Mouse (Mus musculus) forebrain, embryonic 15.5 days (tissue): ENCODE measurements at regions not wholly inside any gene's neighbourhood (a gene's known extent, or its start where the extent isn't known, plus 50 kb on each side); places are given as distances from the start of the nearest gene placed in this dataset.

Source experiments
- ATAC-seq: fragments of 200-750 bp; cut with Nextera tagmentation; replicated peaks from 2 replicates; pipeline ENCODE4 v1.8.0; 2017; ENCODE audit warnings: mild to moderate bottlenecking, moderate TSS enrichment, moderate library complexity
- H3K27ac ChIP-seq: fragments of 300-500 bp; sonication (generic); replicated peaks from 2 replicates; pipeline ENCODE4 v1.5.1; 2015; ENCODE audit warnings: mild to moderate bottlenecking, inconsistent platforms
- H3K27me3 ChIP-seq: fragments of 300-500 bp; sonication (generic); 2 replicates; pipeline ENCODE4 v1.6.1; 2015; ENCODE audit warnings: inconsistent platforms
- H3K36me3 ChIP-seq: fragments of 300-500 bp; sonication (generic); 2 replicates; pipeline ENCODE4 v1.6.1; 2015; ENCODE audit warnings: mild to moderate bottlenecking, inconsistent platforms
- H3K4me1 ChIP-seq: fragments of 300-500 bp; sonication (generic); 2 replicates; pipeline ENCODE4 v1.6.1; 2015; ENCODE audit warnings: inconsistent platforms
- H3K4me2 ChIP-seq: fragments of 300-500 bp; sonication (generic); replicated peaks from 2 replicates; pipeline ENCODE4 v1.6.1; 2015; ENCODE audit warnings: mild to moderate bottlenecking, inconsistent platforms
- H3K4me3 ChIP-seq: fragments of 300-500 bp; sonication (generic); 2 replicates; pipeline ENCODE4 v1.5.1; 2015; ENCODE audit warnings: mild to moderate bottlenecking, inconsistent platforms
- H3K9ac ChIP-seq: fragments of 300-500 bp; sonication (generic); replicated peaks from 2 replicates; pipeline ENCODE4 v1.6.1; 2015; ENCODE audit warnings: mild to moderate bottlenecking, inconsistent platforms
- H3K9me3 ChIP-seq: fragments of 300-500 bp; sonication (generic); 2 replicates; pipeline ENCODE4 v1.6.1; 2016; ENCODE audit warnings: inconsistent platforms
- WGBS: fragments of 180-500 bp; shearing (Covaris S2); methylation state at CpG from one replicate; pipeline ENCODE4 v1.1.7; 2015; ENCODE audit warnings: mixed read lengths; 5-methylcytosine and 5-hydroxymethylcytosine counted together

DNA sequence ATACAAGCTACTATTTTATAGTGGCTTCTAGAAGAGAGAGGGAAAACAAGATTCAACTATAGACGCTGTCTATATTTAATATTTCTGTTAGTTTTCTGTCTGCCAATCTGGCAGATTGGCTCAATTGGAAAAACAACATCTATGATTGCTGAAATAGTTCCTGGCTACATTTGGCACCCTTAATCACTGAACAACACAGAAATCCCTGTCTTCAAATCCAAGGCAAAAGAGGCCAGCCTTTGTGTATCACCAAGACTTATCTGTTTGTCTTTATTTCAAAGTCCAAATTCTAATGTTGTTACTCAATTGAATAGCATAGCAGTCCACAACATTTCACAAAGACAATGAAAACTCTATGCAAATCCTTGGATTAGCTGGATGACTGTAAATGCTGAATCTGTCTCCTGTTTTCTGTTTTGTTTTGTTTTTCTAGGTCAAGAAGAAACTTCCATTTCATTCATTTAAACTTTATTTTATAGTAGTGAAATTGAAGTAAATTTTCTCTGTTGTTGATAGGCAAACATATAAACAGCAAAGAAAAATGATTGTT, 265.1 kb upstream of the Gm9747 start:
- H3K4me1 ChIP-seq: peaks cover 13% of the 10 kb centered on the region
- H3K27me3 ChIP-seq: no peaks in the 10 kb centered on the region
- WGBS: 33% methylated on average over 1 of the region's 1 CpGs
- H3K4me3 ChIP-seq: no peak overlapping the region
- H3K36me3 ChIP-seq: no peaks in the 10 kb centered on the region
- ATAC-seq: no peak
- H3K9ac ChIP-seq: no peak overlapping the region
- no peak overlapping the region for H3K4me2 ChIP-seq
- no peaks in the 10 kb centered on the region for H3K9me3 ChIP-seq
- peak overlapping the region; percentile 23; the same call in 1 of the 2 replicates for H3K27ac ChIP-seq

DNA sequence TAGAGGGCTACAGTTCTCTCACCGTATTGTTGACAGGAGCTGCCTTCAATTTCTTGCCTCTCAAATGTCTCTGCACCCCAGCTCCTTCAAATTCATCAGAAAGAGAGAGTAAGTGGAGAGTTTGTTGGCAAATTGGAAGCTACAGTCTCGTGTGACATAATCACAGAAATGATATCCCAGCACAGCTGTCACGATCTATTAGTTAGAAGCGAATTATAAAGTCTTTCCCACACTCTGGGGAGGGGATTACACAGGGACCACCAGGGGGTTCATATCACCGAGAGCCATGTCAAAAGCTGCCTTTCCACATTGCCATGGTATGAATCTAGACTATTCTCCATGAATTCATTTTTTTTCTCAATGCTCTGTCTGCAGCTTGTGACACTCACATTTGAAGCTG, 260.3 kb upstream of the Gm9747 start:
- peaks cover 7% of the 10 kb centered on the region; the same call in 1 of the 2 replicates for H3K4me1 ChIP-seq
- H3K9me3 ChIP-seq: no peaks in the 10 kb centered on the region
- WGBS: 81% methylated on average over 5 of the region's 5 CpGs
- H3K9ac ChIP-seq: no peak overlapping the region
- no peak for ATAC-seq
- H3K27me3 ChIP-seq: no peaks in the 10 kb centered on the region
- no peaks in the 10 kb centered on the region for H3K36me3 ChIP-seq
- no peak overlapping the region for H3K27ac ChIP-seq
- H3K4me3 ChIP-seq: no peak overlapping the region
- H3K4me2 ChIP-seq: no peak overlapping the region

DNA sequence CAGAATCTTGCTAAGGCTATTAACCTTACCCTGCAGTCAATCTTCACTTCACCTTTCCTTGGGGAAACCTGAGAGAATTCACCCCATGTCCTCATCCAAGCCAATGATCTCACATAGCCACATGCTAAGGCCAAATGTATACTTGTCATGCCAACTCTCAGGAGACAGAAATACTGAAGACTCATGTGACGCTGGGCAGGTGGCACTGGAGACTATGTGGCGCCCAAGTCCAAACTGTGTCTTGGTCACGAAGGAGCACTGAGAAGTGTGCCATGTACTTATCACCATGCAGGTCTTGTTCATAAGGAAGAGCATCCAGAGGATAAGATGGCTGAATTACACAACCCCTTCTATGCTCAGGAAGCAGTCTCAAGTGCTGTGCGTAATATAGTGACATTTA, 259.4 kb upstream of the Gm9747 start:
- Histone ChIP-seq H3K9ac (no peak overlapping the region), H3K9me3 (no peaks in the 10 kb centered on the region), H3K4me3 (no peak overlapping the region), H3K4me1 (no peaks in the 10 kb centered on the region), H3K27ac (no peak overlapping the region), H3K4me2 (no peak overlapping the region), H3K27me3 (no peaks in the 10 kb centered on the region), H3K36me3 (no peaks in the 10 kb centered on the region)
- 95% methylated on average over 4 of the region's 4 CpGs for WGBS
- no peak for ATAC-seq

DNA sequence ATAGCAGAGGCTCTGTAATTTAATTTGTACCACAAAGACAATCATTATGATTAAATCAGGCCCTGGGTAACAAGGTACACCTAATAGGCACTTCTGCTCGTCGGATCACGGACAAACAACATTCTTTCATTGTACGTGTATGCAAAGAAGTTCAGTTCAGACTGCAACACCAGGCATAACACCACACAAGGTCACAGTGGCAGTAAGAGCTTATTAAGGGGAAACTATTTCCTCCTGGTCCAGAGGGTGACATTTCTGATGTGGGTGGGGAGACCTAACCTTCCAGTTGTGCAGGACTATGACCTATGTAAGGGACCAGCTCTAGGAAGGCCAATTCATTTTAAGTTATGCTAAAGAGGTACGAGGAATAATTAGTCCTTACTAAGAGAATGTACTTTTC, 225.0 kb upstream of the Gm9747 start:
- WGBS: 43% methylated on average over 5 of the region's 5 CpGs
- H3K9ac ChIP-seq: no peak overlapping the region

DNA sequence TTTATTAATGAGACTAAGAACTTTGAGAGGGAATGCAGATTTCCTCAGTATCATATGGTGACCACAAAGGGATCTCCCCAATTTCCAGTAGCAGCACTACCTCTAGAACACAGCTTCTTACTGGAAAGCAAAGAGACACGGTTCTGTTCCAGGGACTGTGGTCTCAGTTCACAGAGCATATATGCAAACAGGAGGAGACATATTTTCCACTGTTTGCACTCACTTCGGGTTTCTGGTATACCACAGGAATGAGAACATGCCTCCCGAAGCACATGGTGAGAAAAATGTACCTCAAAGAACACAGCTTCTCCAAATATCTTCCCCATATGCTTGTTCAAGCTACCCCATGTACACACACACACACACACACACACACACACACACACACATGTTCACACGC, 224.1 kb upstream of the Gm9747 start:
- H3K27me3 ChIP-seq: no peaks in the 10 kb centered on the region
- no peak overlapping the region for H3K4me2 ChIP-seq
- H3K27ac ChIP-seq: no peak overlapping the region
- H3K36me3 ChIP-seq: no peaks in the 10 kb centered on the region
- H3K9me3 ChIP-seq: no peaks in the 10 kb centered on the region
- no peak for ATAC-seq
- no peak overlapping the region for H3K9ac ChIP-seq
- H3K4me1 ChIP-seq: no peaks in the 10 kb centered on the region
- H3K4me3 ChIP-seq: no peak overlapping the region
- 85% methylated on average over 4 of the region's 4 CpGs for WGBS

More for the DNA sequence above, 225.0 kb upstream of the Gm9747 start:
- H3K4me1 ChIP-seq: no peaks in the 10 kb centered on the region
- no peaks in the 10 kb centered on the region for H3K9me3 ChIP-seq
- H3K27ac ChIP-seq: no peak overlapping the region
- no peaks in the 10 kb centered on the region for H3K36me3 ChIP-seq
- no peak overlapping the region for H3K4me2 ChIP-seq
- H3K4me3 ChIP-seq: no peak overlapping the region
- ATAC-seq: no peak
- H3K27me3 ChIP-seq: no peaks in the 10 kb centered on the region

DNA sequence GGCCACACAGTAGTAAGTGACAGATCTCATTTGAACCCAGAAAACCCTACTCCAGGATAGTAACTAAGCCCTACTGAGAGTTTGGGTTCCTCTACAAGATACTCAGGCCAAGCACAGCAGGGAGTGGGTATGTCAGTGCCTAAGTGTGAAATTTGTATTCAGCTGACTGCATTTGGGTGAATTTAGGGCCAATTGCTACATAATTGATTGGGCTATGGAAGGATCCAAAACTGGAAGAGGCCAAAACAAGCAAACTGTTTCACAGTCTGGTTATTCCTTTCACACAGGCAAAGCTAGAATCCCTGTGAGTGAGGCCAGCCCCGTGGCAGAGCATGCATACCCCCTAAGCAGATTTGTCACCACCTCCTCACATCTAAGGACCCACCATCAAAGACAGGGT, 221.9 kb upstream of the Gm9747 start:
- WGBS: 44% methylated on average over 1 of the region's 1 CpGs
- H3K9ac ChIP-seq: no peak overlapping the region
- no peaks in the 10 kb centered on the region for H3K27me3 ChIP-seq
- H3K27ac ChIP-seq: no peak overlapping the region
- ATAC-seq: no peak
- H3K4me2 ChIP-seq: no peak overlapping the region
- H3K9me3 ChIP-seq: no peaks in the 10 kb centered on the region
- H3K36me3 ChIP-seq: no peaks in the 10 kb centered on the region
- H3K4me3 ChIP-seq: no peak overlapping the region
- no peaks in the 10 kb centered on the region for H3K4me1 ChIP-seq

DNA sequence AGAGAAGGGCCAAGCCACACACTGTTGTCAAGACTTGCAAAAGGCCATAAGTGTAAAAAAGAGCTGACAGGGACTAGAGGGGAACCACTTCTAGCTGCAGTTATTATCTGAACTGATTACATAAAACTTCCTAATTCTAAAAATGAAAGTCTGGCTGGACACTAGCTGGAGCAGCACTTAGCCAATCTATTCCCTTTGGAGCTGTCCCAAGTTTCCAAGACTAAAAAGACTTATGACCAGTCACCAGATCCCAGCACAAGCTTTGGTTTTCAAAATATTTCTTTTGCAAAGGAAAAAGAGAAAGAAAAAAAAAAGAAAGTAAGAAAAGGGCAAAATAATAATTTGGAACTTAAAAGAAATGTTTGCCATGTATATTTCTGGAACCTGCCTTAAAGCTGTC, 217.6 kb upstream of the Gm9747 start:
- Histone ChIP-seq H3K9me3 (no peaks in the 10 kb centered on the region), H3K4me3 (no peak overlapping the region), H3K36me3 (no peaks in the 10 kb centered on the region), H3K27ac (no peak overlapping the region), H3K4me1 (no peaks in the 10 kb centered on the region), H3K4me2 (no peak overlapping the region), H3K27me3 (no peaks in the 10 kb centered on the region), H3K9ac (no peak overlapping the region)
- ATAC-seq: no peak

DNA sequence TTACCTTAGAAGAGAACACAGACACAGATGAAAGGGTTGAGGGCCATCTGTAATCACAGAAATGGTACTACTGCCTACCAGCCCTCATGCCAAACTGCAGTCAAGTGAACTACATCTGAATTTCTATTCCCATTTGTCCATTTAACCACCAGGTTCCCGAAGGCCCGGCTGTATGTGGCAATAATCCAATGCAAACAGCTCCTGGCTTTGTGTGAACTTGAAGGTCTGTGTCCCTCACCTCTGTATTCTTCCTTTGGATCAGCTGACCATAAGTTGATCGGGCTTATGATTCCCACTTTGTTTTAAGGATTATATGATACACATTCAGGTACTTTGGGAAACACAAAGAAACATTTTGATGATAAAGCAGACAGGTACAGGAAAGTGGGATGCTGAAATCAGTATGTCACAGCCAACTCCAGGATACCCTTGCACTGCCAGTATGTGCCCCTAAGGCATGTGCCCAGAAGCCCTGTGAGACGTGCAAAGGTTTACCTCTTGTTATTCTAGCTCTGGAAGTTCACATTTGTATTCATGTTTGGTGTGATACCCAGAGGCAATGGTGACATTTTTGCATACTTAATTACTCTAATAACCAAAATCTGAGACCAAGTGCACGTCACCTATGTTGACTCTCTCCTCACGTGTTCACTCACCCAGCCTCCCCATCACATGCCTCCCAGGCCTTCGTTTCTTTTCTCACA, 214.1 kb upstream of the Gm9747 start:
- no peaks in the 10 kb centered on the region for H3K36me3 ChIP-seq
- H3K27me3 ChIP-seq: no peaks in the 10 kb centered on the region
- H3K4me2 ChIP-seq: no peak overlapping the region
- 0 out of 2 replicates have a peak, but pooled peaks have one; percentile 19 for ATAC-seq
- no peak overlapping the region for H3K9ac ChIP-seq
- whole genome bisulfite sequencing: 58% methylated on average over 7 of the region's 7 CpGs
- H3K9me3 ChIP-seq: no peaks in the 10 kb centered on the region
- no peak overlapping the region for H3K4me3 ChIP-seq
- no peaks in the 10 kb centered on the region for H3K4me1 ChIP-seq
- H3K27ac ChIP-seq: no peak overlapping the region

DNA sequence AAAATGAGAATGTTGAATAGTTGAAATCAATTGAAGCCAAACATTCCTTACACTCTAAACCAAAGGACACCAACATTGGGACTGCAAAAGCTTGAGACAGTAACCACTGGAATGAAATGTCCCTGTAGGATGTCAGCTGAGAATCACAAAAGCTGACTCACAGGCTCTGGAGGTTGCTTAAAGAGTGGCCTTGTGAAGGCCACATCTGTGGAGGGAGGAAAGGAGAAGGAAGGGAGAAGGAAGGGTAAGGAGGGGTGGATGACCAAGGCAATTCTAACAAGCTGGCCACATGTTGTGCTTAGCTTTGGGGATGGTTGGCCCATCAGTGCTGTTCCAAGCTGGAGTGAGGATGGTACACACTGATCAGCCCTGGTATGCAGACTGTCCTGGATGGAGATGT, 205.2 kb upstream of the Gm9747 start:
- ATAC-seq: no peak
- no peak overlapping the region for H3K4me2 ChIP-seq
- no peaks in the 10 kb centered on the region for H3K4me1 ChIP-seq
- no peaks in the 10 kb centered on the region for H3K27me3 ChIP-seq
- H3K36me3 ChIP-seq: no peaks in the 10 kb centered on the region
- no peaks in the 10 kb centered on the region for H3K9me3 ChIP-seq
- H3K9ac ChIP-seq: no peak overlapping the region
- H3K4me3 ChIP-seq: no peak overlapping the region
- no peak overlapping the region for H3K27ac ChIP-seq

DNA sequence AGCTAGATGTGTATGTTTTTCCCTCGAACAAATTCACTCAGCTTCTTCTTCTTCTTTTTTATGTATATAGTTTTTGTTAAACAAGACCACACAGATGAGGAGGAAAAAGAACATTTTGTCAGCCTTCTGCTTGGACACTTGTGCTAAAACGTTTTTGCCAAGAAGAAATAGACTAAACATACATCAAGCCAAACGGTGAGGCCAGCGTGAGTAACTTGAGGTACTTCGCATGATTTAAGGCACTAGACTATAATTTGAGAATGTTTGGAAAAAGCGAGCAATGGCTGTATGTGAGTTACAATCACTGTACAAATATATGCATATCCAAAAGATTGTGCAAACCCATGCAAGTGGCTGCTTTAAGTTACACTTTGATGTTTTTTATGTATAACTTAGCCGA, 201.8 kb upstream of the Gm9747 start:
- Histone ChIP-seq H3K36me3 (no peaks in the 10 kb centered on the region), H3K4me2 (no peak overlapping the region), H3K27me3 (no peaks in the 10 kb centered on the region), H3K9ac (no peak overlapping the region), H3K27ac (no peak overlapping the region), H3K9me3 (no peaks in the 10 kb centered on the region), H3K4me1 (no peaks in the 10 kb centered on the region), H3K4me3 (no peak overlapping the region)
- WGBS: 78% methylated on average over 7 of the region's 7 CpGs
- no peak for ATAC-seq

DNA sequence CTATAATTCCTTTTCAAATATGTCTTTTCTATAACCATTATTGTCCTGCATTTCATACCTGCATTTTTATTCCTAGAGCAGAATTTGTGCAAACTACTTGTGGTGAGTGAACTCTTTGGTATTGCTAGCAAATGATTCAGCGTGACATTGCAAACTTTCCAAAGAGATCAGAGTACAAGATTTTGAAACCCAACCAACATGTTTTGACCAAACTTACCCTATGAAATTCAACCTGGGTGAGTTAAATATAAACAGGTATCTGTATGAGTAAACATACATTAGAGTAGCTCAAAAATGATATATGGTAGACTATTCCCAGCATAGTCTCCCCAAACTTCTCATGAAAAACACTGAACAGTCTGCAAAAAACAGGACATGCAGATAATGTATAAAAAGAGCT, 200.5 kb upstream of the Gm9747 start:
- ATAC-seq: no peak
- no peak overlapping the region for H3K4me3 ChIP-seq
- WGBS: 100% methylated on average over 1 of the region's 1 CpGs
- no peaks in the 10 kb centered on the region for H3K27me3 ChIP-seq
- H3K9ac ChIP-seq: no peak overlapping the region
- no peak overlapping the region for H3K27ac ChIP-seq
- no peaks in the 10 kb centered on the region for H3K9me3 ChIP-seq
- H3K36me3 ChIP-seq: no peaks in the 10 kb centered on the region
- no peaks in the 10 kb centered on the region for H3K4me1 ChIP-seq
- no peak overlapping the region for H3K4me2 ChIP-seq

DNA sequence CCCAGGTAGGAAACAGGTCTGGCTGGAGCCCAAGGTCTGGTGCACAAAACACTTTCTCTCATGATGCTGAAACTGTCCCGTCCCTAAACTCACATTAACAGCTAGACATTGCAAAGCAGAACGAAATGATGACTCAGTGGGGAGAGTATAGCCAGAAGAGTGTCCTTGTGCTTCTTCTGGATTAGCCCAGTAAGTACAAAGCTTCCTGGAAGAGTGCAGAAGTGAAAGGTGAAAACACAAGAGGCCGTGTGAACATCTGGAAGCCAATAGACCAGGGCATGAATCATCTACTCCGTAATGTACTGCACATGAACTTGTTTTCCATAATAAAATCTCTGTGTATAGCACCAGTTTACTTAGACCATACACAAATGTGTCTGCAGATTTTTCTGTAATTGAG, 194.7 kb upstream of the Gm9747 start:
- no peaks in the 10 kb centered on the region for H3K4me1 ChIP-seq
- H3K9ac ChIP-seq: no peak overlapping the region
- H3K27ac ChIP-seq: no peak overlapping the region
- no peaks in the 10 kb centered on the region for H3K27me3 ChIP-seq
- H3K4me3 ChIP-seq: no peak overlapping the region
- no peak overlapping the region for H3K4me2 ChIP-seq
- no peak for ATAC-seq
- no peaks in the 10 kb centered on the region for H3K36me3 ChIP-seq
- 89% methylated on average over 4 of the region's 4 CpGs for WGBS
- no peaks in the 10 kb centered on the region for H3K9me3 ChIP-seq

DNA sequence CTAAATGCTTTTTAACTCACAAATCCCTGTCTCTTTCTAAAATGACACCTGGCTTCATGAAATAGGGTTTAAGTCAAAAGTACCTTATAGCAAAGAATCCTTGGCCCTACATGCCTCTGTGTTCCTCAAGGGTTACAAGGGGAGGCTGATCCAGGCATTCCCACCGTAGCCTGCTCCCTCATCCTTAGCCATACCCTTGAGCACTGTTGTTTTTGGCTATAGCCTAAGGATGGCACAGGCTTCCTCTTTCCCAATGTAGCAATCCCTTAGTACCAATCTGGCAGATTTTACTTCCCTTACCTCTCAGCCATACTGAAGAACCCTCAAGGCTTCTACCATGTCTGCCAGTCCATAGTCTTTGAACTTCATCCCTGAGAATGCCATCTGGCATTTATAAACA, 194.2 kb upstream of the Gm9747 start:
- Histone ChIP-seq H3K27ac (no peak overlapping the region), H3K27me3 (no peaks in the 10 kb centered on the region), H3K9me3 (no peaks in the 10 kb centered on the region), H3K4me3 (no peak overlapping the region), H3K9ac (no peak overlapping the region), H3K4me2 (no peak overlapping the region), H3K4me1 (no peaks in the 10 kb centered on the region), H3K36me3 (no peaks in the 10 kb centered on the region)
- no peak for ATAC-seq
- 97% methylated on average over 1 of the region's 1 CpGs for WGBS
